10 mouse cellular contexts compared by ENCODE assay signal in genomic region chr3:116080939-116081676, GRCm38 (mm10). TPM values are rescaled to one million over a fixed set of nuclear protein-coding genes. Genes with fewer than 3 reads are reported as not detected.
DNase-seq lines count a peak whose midpoint lies in the region; ATAC-seq and TF ChIP-seq lines count a peak whose summit lies in the region.
"Had no signal": no experiment of that assay in that cellular context is flagged by ENCODE, and none has a peak within 500 bp of the region (broad histone marks: within the 10 kb centered on the region; RNA-seq: fewer than 3 reads in every experiment).

No protein-coding gene starts in this region.

- no peak overlapping the region for H3K4me3 ChIP-seq in lung, adult 2 months (replicated peaks; ENCODE audit: extremely low read depth, low read depth, low read length)
- no peak overlapping the region for H3K4me3 ChIP-seq in heart, embryonic 14.5 days (ENCODE audit: control insufficient read depth in 1 of 2, insufficient read depth in 1 of 2, low read depth in 1 of 2, low read length in 2 of 2)
- H3K4me3 ChIP-seq: erythroblast, embryonic 14.5 days had no signal

- peak overlapping the region; percentile 43 to 56 for H3K27ac ChIP-seq in heart, embryonic 14.5 days (replicated peaks in 1 of 2; ENCODE audit: control insufficient read depth in 1 of 2, insufficient read depth in 1 of 2, low read depth in 2 of 2, low read length in 2 of 2)

- peak; percentile 44 for DNase-seq in embryo, embryonic 10 days (ENCODE audit: low spot score)
- no peak for DNase-seq in embryo, embryonic 9.5 days (ENCODE audit: extremely low spot score)
- no peak for DNase-seq in lung, adult 2 months
- DNase-seq in lung, adult 18-20 months, result no peak
- peak; percentile 14 for DNase-seq in mesoderm, embryonic 11.5 days (ENCODE audit: low read depth, low spot score)
- no peak for DNase-seq in ovary, adult 18-20 months (ENCODE audit: low spot score)
- DNase-seq in cerebellum, postnatal 25 days, result no peak
- DNase-seq: right cerebral cortex, adult 18-20 months had no signal

- H3K27me3 ChIP-seq in heart, embryonic 14.5 days (ENCODE audit: control insufficient read depth, insufficient read depth, low read length), result no peaks in the 10 kb centered on the region

- no peak for ATAC-seq in heart, embryonic 14.5 days (ENCODE audit: insufficient number of reproducible peaks, insufficient read depth, low FRiP score, low read depth)

- WGBS in lung, adult 2 months, result 56% methylated on average over 7 of the region's 7 CpGs
- WGBS in heart, embryonic 14.5 days, result 53% methylated on average over 7 of the region's 7 CpGs

- H3K4me1 ChIP-seq in lung, adult 2 months (ENCODE audit: control insufficient read depth, insufficient read depth, low read length), result no peaks in the 10 kb centered on the region; the same call in 1 of the 2 replicates
- H3K4me1 ChIP-seq in heart, embryonic 14.5 days (ENCODE audit: control insufficient read depth in 2 of 2, insufficient read depth in 2 of 2, low read length in 2 of 2), result peaks cover 10 to 25% of the 10 kb centered on the region in 2 experiments

- peak overlapping the region; percentile 48 for H3K4me2 ChIP-seq in heart, embryonic 14.5 days (ENCODE audit: low read length)

- TF ChIP-seq POLR2A in lung, adult 2 months (IDR thresholded peaks at IDR 0.05; ENCODE audit: borderline replicate concordance, extremely low read depth, low read depth, low read length), result no peak

- H3K9ac ChIP-seq in heart, embryonic 14.5 days (ENCODE audit: low read length), result no peak overlapping the region

- no peaks in the 10 kb centered on the region for H3K36me3 ChIP-seq in heart, embryonic 14.5 days (ENCODE audit: control insufficient read depth, insufficient read depth, low read length)

- H3K9me3 ChIP-seq in heart, embryonic 14.5 days (ENCODE audit: control insufficient read depth, low read length), result no peaks in the 10 kb centered on the region

- peak; percentile 16; the same call in 1 of the 2 replicates for TF ChIP-seq CTCF in lung, adult 2 months (IDR thresholded peaks at IDR 0.05; ENCODE audit: insufficient read depth, low read length)

RNA-seq across cellular contexts. Expression of gene Vcam1, which starts 48.4 kb away (rescaled TPM):
- polyA plus RNA-seq in lung, adult 2 months (2012; rRNA removed), result 9.6 and 10.2 TPM in 2 replicates
- polyA plus RNA-seq in heart, embryonic 14.5 days (2014; fragmentation: Nextera tagmentation; extraction: Ambion mirVana), result 75.8 and 82.9 TPM in 2 replicates

Comparison
In these comparisons a context has a peak if more than half of its experiments do, and no peak if none do; other contexts are left out.
1. DNase-seq: peak in embryo, embryonic 10 days (single experiment) and mesoderm, embryonic 11.5 days (single experiment); none in embryo, embryonic 9.5 days (single experiment), lung, adult 2 months (single experiment), lung, adult 18-20 months (0 of 2), ovary, adult 18-20 months (single experiment) and cerebellum, postnatal 25 days (0 of 2).